26 mouse cellular contexts compared by ENCODE assay signal in genomic region chr17:56359183-56359725, GRCm38 (mm10). TPM values are rescaled to one million over a fixed set of nuclear protein-coding genes. Genes with fewer than 3 reads are reported as not detected.
DNase-seq lines count a peak whose midpoint lies in the region; ATAC-seq and TF ChIP-seq lines count a peak whose summit lies in the region.
"Had no signal": no experiment of that assay in that cellular context is flagged by ENCODE, and none has a peak within 500 bp of the region (broad histone marks: within the 10 kb centered on the region; RNA-seq: fewer than 3 reads in every experiment).

No protein-coding gene starts in this region.

- TF ChIP-seq EP300 in liver, embryonic 14.5 days (IDR thresholded peaks at IDR 0.05; ENCODE audit: low read depth), result no peak
- no peak for TF ChIP-seq EP300 in ES-Bruce4 (IDR thresholded peaks at IDR 0.05; ENCODE audit: insufficient read depth, low read depth, low read length)

- TF ChIP-seq CTCF in liver, embryonic 14.5 days (IDR thresholded peaks at IDR 0.05; ENCODE audit: low read depth), result peak; percentile 25; the same call in 1 of the 2 replicates
- peak; percentile 17 for TF ChIP-seq CTCF in ES-Bruce4 (IDR thresholded peaks at IDR 0.05; ENCODE audit: low read depth, low read length)

- peaks cover 73% of the 10 kb centered on the region for H3K36me3 ChIP-seq in hindbrain, embryonic 13.5 days
- H3K36me3 ChIP-seq in hindbrain, embryonic 11.5 days (ENCODE audit: control insufficient read depth, insufficient read depth, low read length), result peaks cover 5% of the 10 kb centered on the region; the same call in 1 of the 2 replicates
- H3K36me3 ChIP-seq in liver, embryonic 14.5 days (replicated peaks; ENCODE audit: control insufficient read depth, insufficient read depth, low read depth), result no peaks in the 10 kb centered on the region
- H3K36me3 ChIP-seq in ES-Bruce4 (ENCODE audit: control insufficient read depth, insufficient read depth, low read length, poor library complexity, severe bottlenecking), result no peaks in the 10 kb centered on the region
- peaks cover 61% of the 10 kb centered on the region for H3K36me3 ChIP-seq in neural tube, embryonic 15.5 days

- H3K27me3 ChIP-seq in hindbrain, embryonic 13.5 days, result no peaks in the 10 kb centered on the region
- no peaks in the 10 kb centered on the region for H3K27me3 ChIP-seq in hindbrain, embryonic 11.5 days (ENCODE audit: control insufficient read depth, insufficient read depth, low read length)
- H3K27me3 ChIP-seq in liver, embryonic 14.5 days (ENCODE audit: control insufficient read depth, insufficient read depth, low read length), result no peaks in the 10 kb centered on the region
- H3K27me3 ChIP-seq in ES-Bruce4 (ENCODE audit: control insufficient read depth, insufficient read depth, low read length, poor library complexity, severe bottlenecking), result no peaks in the 10 kb centered on the region
- no peaks in the 10 kb centered on the region for H3K27me3 ChIP-seq in neural tube, embryonic 15.5 days (replicated peaks)
- H3K27me3 ChIP-seq: forebrain, embryonic 13.5 days; heart, embryonic 15.5 days; hindbrain, embryonic 15.5 days; limb, embryonic 12.5 days; liver, embryonic 13.5 days; lung, embryonic 15.5 days had no signal

- H3K27ac ChIP-seq in hindbrain, embryonic 13.5 days, result no peak overlapping the region
- no peak overlapping the region for H3K27ac ChIP-seq in hindbrain, embryonic 11.5 days (ENCODE audit: low read depth, low read length)
- no peak overlapping the region for H3K27ac ChIP-seq in liver, embryonic 14.5 days
- H3K27ac ChIP-seq in ES-Bruce4 (ENCODE audit: insufficient read depth, low read length), result no peak overlapping the region
- peak overlapping the region; percentile 13; the same call in 1 of the 2 replicates for H3K27ac ChIP-seq in neural tube, embryonic 15.5 days (replicated peaks)
- H3K27ac ChIP-seq: heart, embryonic 15.5 days; limb, embryonic 12.5 days; liver, embryonic 13.5 days; lung, embryonic 15.5 days had no signal

- peaks cover 42% of the 10 kb centered on the region for H3K4me1 ChIP-seq in hindbrain, embryonic 13.5 days (replicated peaks)
- H3K4me1 ChIP-seq in hindbrain, embryonic 11.5 days (replicated peaks; ENCODE audit: control insufficient read depth, insufficient read depth, low read length), result 0 out of 2 replicates have a peak, but pooled peaks cover 2% of the 10 kb centered on the region
- no peaks in the 10 kb centered on the region for H3K4me1 ChIP-seq in liver, embryonic 14.5 days (replicated peaks; ENCODE audit: control insufficient read depth in 2 of 2, insufficient read depth in 2 of 2, low read length in 1 of 2)
- no peaks in the 10 kb centered on the region for H3K4me1 ChIP-seq in ES-Bruce4 (ENCODE audit: control insufficient read depth, insufficient read depth, low read length)
- peaks cover 34% of the 10 kb centered on the region for H3K4me1 ChIP-seq in neural tube, embryonic 15.5 days
- H3K4me1 ChIP-seq: heart, embryonic 15.5 days; limb, embryonic 12.5 days; lung, embryonic 15.5 days had no signal

- no peak for TF ChIP-seq POLR2A in ES-Bruce4 (IDR thresholded peaks at IDR 0.05; ENCODE audit: insufficient read depth, low read length)

- WGBS in hindbrain, embryonic 13.5 days, result 92% methylated on average over 3 of the region's 3 CpGs
- WGBS in hindbrain, embryonic 11.5 days, result 81% methylated on average over 3 of the region's 3 CpGs
- WGBS in liver, embryonic 14.5 days (ENCODE audit: insufficient replicate concordance), result 54% methylated on average over 3 of the region's 3 CpGs
- 91% methylated on average over 3 of the region's 3 CpGs for WGBS in neural tube, embryonic 15.5 days

- ATAC-seq in hindbrain, embryonic 13.5 days (ENCODE audit: low FRiP score), result no peak
- no peak for ATAC-seq in hindbrain, embryonic 11.5 days (ENCODE audit: low FRiP score)
- ATAC-seq in liver, embryonic 14.5 days (ENCODE audit: insufficient read depth), result no peak
- no peak for ATAC-seq in neural tube, embryonic 15.5 days (ENCODE audit: low FRiP score)
- ATAC-seq: activated CD4-positive, CD25-positive, alpha-beta regulatory T cell, adult 4 months; forebrain, embryonic 13.5 days had no signal

- H3K4me3 ChIP-seq in hindbrain, embryonic 13.5 days, result no peak overlapping the region
- H3K4me3 ChIP-seq in hindbrain, embryonic 11.5 days (ENCODE audit: low read depth, low read length), result no peak overlapping the region
- no peak overlapping the region for H3K4me3 ChIP-seq in liver, embryonic 14.5 days (ENCODE audit: insufficient read depth in 1 of 2, low read depth in 2 of 2, low read length in 2 of 2)
- no peak overlapping the region for H3K4me3 ChIP-seq in ES-Bruce4 (ENCODE audit: low read depth, low read length)
- H3K4me3 ChIP-seq in neural tube, embryonic 15.5 days (replicated peaks), result no peak overlapping the region
- H3K4me3 ChIP-seq: forebrain, embryonic 13.5 days; heart, embryonic 15.5 days; hindbrain, embryonic 15.5 days; limb, embryonic 12.5 days; liver, embryonic 13.5 days; lung, embryonic 15.5 days had no signal

- DNase-seq in hindbrain, embryonic 11.5 days (ENCODE audit: low spot score), result no peak
- no peak for DNase-seq in liver, embryonic 14.5 days (ENCODE audit: low read depth in 3 of 3, low spot score in 3 of 3)
- no peak for DNase-seq in liver
- DNase-seq in layer of hippocampus, adult 9-10 months (ENCODE audit: low spot score), result no peak
- DNase-seq: cerebellum, postnatal 25 days; embryo, embryonic 11 days; heart, postnatal 36 days; kidney, adult 11 months; liver, embryonic 13.5 days; lung, postnatal 36 days; right cerebral cortex, postnatal 14 days; spleen, adult 18-20 months had no signal

- H3K4me2 ChIP-seq in hindbrain, embryonic 13.5 days, result no peak overlapping the region
- no peak overlapping the region for H3K4me2 ChIP-seq in hindbrain, embryonic 11.5 days (replicated peaks; ENCODE audit: low read depth, low read length)
- H3K4me2 ChIP-seq in liver, embryonic 14.5 days (ENCODE audit: low read depth), result no peak overlapping the region
- no peak overlapping the region for H3K4me2 ChIP-seq in neural tube, embryonic 15.5 days
- H3K4me2 ChIP-seq: forebrain, embryonic 13.5 days; heart, embryonic 15.5 days; hindbrain, embryonic 15.5 days; limb, embryonic 12.5 days; liver, embryonic 13.5 days; lung, embryonic 15.5 days had no signal

- no peaks in the 10 kb centered on the region for H3K9me3 ChIP-seq in hindbrain, embryonic 13.5 days
- H3K9me3 ChIP-seq in hindbrain, embryonic 11.5 days (ENCODE audit: control insufficient read depth, low read length), result no peaks in the 10 kb centered on the region
- H3K9me3 ChIP-seq in liver, embryonic 14.5 days (ENCODE audit: control insufficient read depth, low read length), result no peaks in the 10 kb centered on the region
- H3K9me3 ChIP-seq in ES-Bruce4 (replicated peaks; ENCODE audit: control insufficient read depth, insufficient read depth, low read length, poor library complexity, severe bottlenecking), result no peaks in the 10 kb centered on the region
- no peaks in the 10 kb centered on the region for H3K9me3 ChIP-seq in neural tube, embryonic 15.5 days (replicated peaks)
- H3K9me3 ChIP-seq: forebrain, embryonic 13.5 days; heart, embryonic 15.5 days; hindbrain, embryonic 15.5 days; limb, embryonic 12.5 days; liver, embryonic 13.5 days; lung, embryonic 15.5 days had no signal

- H3K9ac ChIP-seq in hindbrain, embryonic 13.5 days, result peak overlapping the region; percentile 51; the same call in 1 of the 2 replicates
- no peak overlapping the region for H3K9ac ChIP-seq in hindbrain, embryonic 11.5 days (ENCODE audit: low read depth, low read length)
- no peak overlapping the region for H3K9ac ChIP-seq in liver, embryonic 14.5 days (replicated peaks)
- H3K9ac ChIP-seq in ES-Bruce4 (ENCODE audit: low read depth, poor library complexity, severe bottlenecking), result no peak overlapping the region
- H3K9ac ChIP-seq in neural tube, embryonic 15.5 days (replicated peaks), result no peak overlapping the region
- H3K9ac ChIP-seq: forebrain, embryonic 13.5 days; heart, embryonic 15.5 days; hindbrain, embryonic 15.5 days; limb, embryonic 12.5 days; liver, embryonic 13.5 days; lung, embryonic 15.5 days had no signal

RNA-seq across cellular contexts. Expression of gene Kdm4b, which starts 33.4 kb away (rescaled TPM):
- polyA plus RNA-seq in hindbrain, embryonic 13.5 days (2015; fragmentation: Nextera tagmentation; extraction: Ambion mirVana), result 66.0 and 66.7 TPM in 2 replicates
- 33.7 and 39.0 TPM in 2 replicates for polyA plus RNA-seq in hindbrain, embryonic 11.5 days (2014; fragmentation: Nextera tagmentation; extraction: Ambion mirVana)
- polyA plus RNA-seq in liver, embryonic 14.5 days (2012; rRNA removed), result 4.2 and 4.6 TPM in 2 replicates
- 4.5 and 6.3 TPM in 2 replicates for polyA plus RNA-seq in liver, embryonic 14.5 days (2014; fragmentation: Nextera tagmentation; extraction: Ambion mirVana)
- polyA plus RNA-seq in ES-Bruce4 (2011; ENCODE audit: insufficient read depth, insufficient read length, low read depth, missing spikeins), result 9.5 and 11.5 TPM in 2 replicates
- 59.1 and 65.2 TPM in 2 replicates for polyA plus RNA-seq in neural tube, embryonic 15.5 days (2015; fragmentation: Nextera tagmentation; extraction: Ambion mirVana)

RNA-seq across cellular contexts. Expression of gene Uhrf1, which starts 56.1 kb away (rescaled TPM):
- 27.1 and 29.6 TPM in 2 replicates for polyA plus RNA-seq in hindbrain, embryonic 13.5 days (2015; fragmentation: Nextera tagmentation; extraction: Ambion mirVana)
- polyA plus RNA-seq in hindbrain, embryonic 11.5 days (2014; fragmentation: Nextera tagmentation; extraction: Ambion mirVana), result 77.7 and 95.9 TPM in 2 replicates
- 72.6 and 86.2 TPM in 2 replicates for polyA plus RNA-seq in liver, embryonic 14.5 days (2012; rRNA removed)
- polyA plus RNA-seq in liver, embryonic 14.5 days (2014; fragmentation: Nextera tagmentation; extraction: Ambion mirVana), result 76.0 and 90.8 TPM in 2 replicates
- polyA plus RNA-seq in ES-Bruce4 (2011; ENCODE audit: insufficient read depth, insufficient read length, low read depth, missing spikeins), result 162 and 174 TPM in 2 replicates
- polyA plus RNA-seq in neural tube, embryonic 15.5 days (2015; fragmentation: Nextera tagmentation; extraction: Ambion mirVana), result 13.8 and 59.4 TPM in 2 replicates

RNA-seq across cellular contexts. Expression of gene Arrdc5, which starts 59.2 kb away (rescaled TPM):
- not detected in 2 replicates for polyA plus RNA-seq in hindbrain, embryonic 13.5 days (2015; fragmentation: Nextera tagmentation; extraction: Ambion mirVana)
- polyA plus RNA-seq in hindbrain, embryonic 11.5 days (2014; fragmentation: Nextera tagmentation; extraction: Ambion mirVana), result not detected in 2 replicates
- polyA plus RNA-seq in liver, embryonic 14.5 days (2012; rRNA removed), result not detected in 2 replicates
- not detected in 2 replicates for polyA plus RNA-seq in liver, embryonic 14.5 days (2014; fragmentation: Nextera tagmentation; extraction: Ambion mirVana)
- polyA plus RNA-seq in ES-Bruce4 (2011; ENCODE audit: insufficient read depth, insufficient read length, low read depth, missing spikeins), result not detected in 2 replicates
- 0.34 TPM in 1 of 2 replicates, not detected in the other for polyA plus RNA-seq in neural tube, embryonic 15.5 days (2015; fragmentation: Nextera tagmentation; extraction: Ambion mirVana)
- polyA plus RNA-seq: activated CD4-positive, CD25-positive, alpha-beta regulatory T cell, adult 4 months; embryonic facial prominence, embryonic 14.5 days; forebrain, embryonic 13.5 days; heart, embryonic 15.5 days; hindbrain, embryonic 15.5 days; kidney, embryonic 16.5 days; large intestine, adult 2 months; limb, embryonic 12.5 days; liver, embryonic 13.5 days; lung, embryonic 15.5 days; midbrain, postnatal 0 days; urinary bladder, adult 2 months had no signal
